Mouse (Mus musculus) C2C12 (cell line): ENCODE results near the gene Slc7a11.

Experiments
- CEBPB ChIP-seq: IDR thresholded peaks from one replicate; pipeline ENCODE4 v1.6.1; 2011; ENCODE audit warnings: low read depth, mild to moderate bottlenecking, control low read depth, moderate library complexity
- CTCF ChIP-seq: IDR thresholded peaks from one replicate; pipeline ENCODE4 v1.5.1; 2011; ENCODE audit not compliant: control insufficient read depth, insufficient read depth, insufficient read length
- FOSL1 ChIP-seq: IDR thresholded peaks from one replicate; pipeline ENCODE4 v1.8.0; 2011; ENCODE audit warnings: mild to moderate bottlenecking, low read length; ENCODE audit not compliant: poor library complexity, insufficient read depth, severe bottlenecking
- MAX ChIP-seq: IDR thresholded peaks from one replicate; pipeline ENCODE4 v1.6.1; 2011; ENCODE audit warnings: mild to moderate bottlenecking, control low read depth
- MYOD1 ChIP-seq: IDR thresholded peaks from one replicate; pipeline ENCODE4 v1.6.1; 2011; ENCODE audit warnings: low read depth; ENCODE audit not compliant: control insufficient read depth, insufficient read length
- MYOG ChIP-seq: IDR thresholded peaks from one replicate; pipeline ENCODE4 v1.6.1; 2011; ENCODE audit not compliant: control insufficient read depth, insufficient read length; ENCODE audit errors: extremely low read depth
- USF1 ChIP-seq: IDR thresholded peaks from one replicate; pipeline ENCODE4 v1.6.1; 2011; ENCODE audit warnings: low read depth, mild to moderate bottlenecking, control low read depth, moderate library complexity

- no peak for TF ChIP-seq CTCF
- no peak for TF ChIP-seq MYOD1
- TF ChIP-seq CEBPB = no peak
- no peak for TF ChIP-seq MAX
- no peak for TF ChIP-seq MYOG
- TF ChIP-seq USF1 = no peak
- TF ChIP-seq FOSL1 = no peak
These were observed 40.7 kb upstream of the Slc7a11 start for GRCm38 (mm10) chr3:50484076-50484475.
